Mouse (Mus musculus) liver, embryonic 15.5 days (tissue): ENCODE results near the gene Tgif2. TPM values are rescaled to one million over a fixed set of nuclear protein-coding genes. Genes with fewer than 3 reads are reported as not detected.
"Not testable (repeated sequence)": the region's sequence is repeated elsewhere in the genome, so short reads cannot be mapped to it uniquely, and the experiment has no call there.

ENCODE experiments used
- ATAC-seq: fragments of 200-750 bp; cut with Nextera tagmentation; 2 replicates; pipeline ENCODE4 v1.8.0; 2017; ENCODE audit warnings: moderate number of reproducible peaks, mild to moderate bottlenecking, moderate library complexity; ENCODE audit not compliant: insufficient read depth
- H3K27ac ChIP-seq: fragments of 300-500 bp; sonication (generic); replicated peaks from 2 replicates; pipeline ENCODE4 v1.5.1; 2015; ENCODE audit warnings: mild to moderate bottlenecking, inconsistent platforms
- H3K27me3 ChIP-seq: fragments of 300-500 bp; sonication (generic); 2 replicates; pipeline ENCODE4 v1.6.1; 2015; ENCODE audit warnings: mild to moderate bottlenecking, inconsistent platforms
- H3K36me3 ChIP-seq: fragments of 300-500 bp; sonication (generic); replicated peaks from 2 replicates; pipeline ENCODE4 v1.6.1; 2015; ENCODE audit warnings: moderate library complexity, mild to moderate bottlenecking, inconsistent platforms
- H3K4me1 ChIP-seq: fragments of 300-500 bp; sonication (generic); replicated peaks from 2 replicates; pipeline ENCODE4 v1.6.1; 2015; ENCODE audit warnings: inconsistent platforms
- H3K4me2 ChIP-seq: fragments of 300-500 bp; sonication (generic); 2 replicates; pipeline ENCODE4 v1.6.1; 2015; ENCODE audit warnings: moderate library complexity, mild to moderate bottlenecking, inconsistent platforms
- H3K4me3 ChIP-seq: fragments of 300-500 bp; sonication (generic); replicated peaks from 2 replicates; pipeline ENCODE4 v1.5.1; 2015; ENCODE audit warnings: mild to moderate bottlenecking, inconsistent platforms
- H3K9ac ChIP-seq: fragments of 300-500 bp; sonication (generic); 2 replicates; pipeline ENCODE4 v1.6.1; 2015; ENCODE audit warnings: moderate library complexity, mild to moderate bottlenecking, inconsistent platforms
- H3K9me3 ChIP-seq: fragments of 300-500 bp; sonication (generic); replicated peaks from 2 replicates; pipeline ENCODE4 v1.6.1; 2016; ENCODE audit warnings: inconsistent platforms
- WGBS: fragments of 180-500 bp; shearing (Covaris S2); methylation state at CpG from one replicate; pipeline ENCODE4 v1.1.7; 2015; ENCODE audit warnings: mixed read lengths; ENCODE audit not compliant: insufficient replicate concordance; 5-methylcytosine and 5-hydroxymethylcytosine counted together
- polyA plus RNA-seq: library from polyadenylated mRNA; unstranded; fragments of >200 nt; fragmentation: Nextera tagmentation; extraction: Ambion mirVana; gene quantifications from 2 replicates; pipeline ENCODE4 v1.2.1, GENCODE M21; 2015

Tgif2 gene
- 6.3 and 6.6 TPM in 2 replicates for polyA plus RNA-seq

DNA sequence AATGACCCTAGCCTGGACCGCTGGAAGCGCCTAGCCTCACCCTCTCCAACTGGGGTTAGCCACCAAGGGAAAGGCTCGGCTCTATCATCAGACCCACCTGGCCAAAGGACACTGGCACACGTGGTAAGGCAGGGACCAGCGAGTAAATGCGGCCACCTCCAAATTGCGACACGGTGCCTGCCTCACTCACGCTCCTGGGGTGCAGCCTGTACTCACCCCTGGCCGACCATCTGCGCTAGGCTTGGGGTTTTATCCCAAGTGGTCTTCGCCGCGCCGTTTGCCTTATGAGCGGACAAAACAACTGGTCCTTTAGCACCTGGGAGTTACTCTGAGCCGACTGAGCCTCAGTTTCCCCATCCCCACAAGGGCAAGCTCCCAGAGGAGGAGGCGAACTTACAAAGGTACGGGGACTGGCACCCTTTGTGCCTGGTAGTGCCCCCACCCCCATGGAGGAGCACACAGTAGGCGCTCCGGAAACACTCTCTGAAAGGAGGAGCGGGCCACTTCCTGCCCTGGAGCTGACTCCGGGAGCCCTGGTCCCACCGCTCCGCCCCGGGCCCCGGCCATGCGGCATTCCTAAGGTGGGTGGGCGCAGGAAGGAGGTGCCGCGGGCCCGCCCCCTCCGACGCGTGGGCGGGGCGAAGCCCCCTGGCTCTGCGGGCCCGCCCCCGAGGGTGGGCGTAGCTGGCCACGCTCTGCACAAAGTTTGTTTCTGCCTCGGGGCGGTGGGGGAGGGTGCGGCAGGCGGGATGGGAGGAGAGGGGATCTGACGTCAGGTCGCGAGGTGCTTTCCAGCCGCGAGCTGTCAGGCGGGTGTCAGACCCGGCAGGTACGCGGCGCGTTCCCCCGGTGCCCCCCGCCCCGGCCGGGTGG lies at the start of gene Tgif2:
Tgif2 (plus strand) TSS at position 689 of the 873 bp plus-strand sequence.
- ATAC-seq = peak; percentile 74
- Histone ChIP-seq H3K27me3 (no peaks in the 10 kb centered on the region; the same call in 1 of the 2 replicates), H3K4me2 (peak within 1 kb of the TSS; percentile 96), H3K4me1 (peaks cover 48% of the 10 kb centered on the region), H3K27ac (peak within 1 kb of the TSS; percentile 67), H3K9ac (peak within 1 kb of the TSS; percentile 62), H3K4me3 (peak within 1 kb of the TSS; percentile 72), H3K9me3 (no peaks in the 10 kb centered on the region), H3K36me3 (no peaks in the 10 kb centered on the region)
- 3% methylated on average over 61 of the region's 61 CpGs for WGBS

DNA sequence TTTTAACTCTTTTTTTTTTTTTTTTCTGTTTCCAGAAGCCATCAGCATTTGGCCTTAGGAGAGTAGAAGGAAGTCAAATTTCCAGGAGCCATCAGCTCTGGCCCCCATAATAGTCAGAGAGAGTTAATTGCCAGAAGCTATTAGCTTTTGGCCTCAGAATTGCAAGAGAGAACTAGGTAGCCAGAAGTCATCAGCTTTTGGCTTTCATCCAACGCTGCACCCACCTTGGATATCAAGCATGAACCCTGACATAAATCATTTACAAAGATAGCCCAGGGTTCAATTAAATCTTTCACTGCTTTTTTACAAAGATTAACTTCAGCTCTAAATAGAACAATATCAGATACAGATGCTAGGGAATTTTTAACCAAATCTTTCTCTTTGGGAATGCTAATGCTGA lies 41.3 kb upstream of the Tgif2 start:
- no peak overlapping the region for H3K27ac ChIP-seq
- peaks cover 10% of the 10 kb centered on the region for H3K4me1 ChIP-seq
- 83% methylated on average over 1 of the region's 1 CpGs for WGBS
- H3K27me3 ChIP-seq = no peaks in the 10 kb centered on the region
- no peak overlapping the region for H3K4me2 ChIP-seq
- H3K9me3 ChIP-seq = 0 out of 2 replicates have a peak, but pooled peaks cover 6% of the 10 kb centered on the region
- ATAC-seq = no peak
- no peaks in the 10 kb centered on the region for H3K36me3 ChIP-seq
- H3K9ac ChIP-seq = no peak overlapping the region
- H3K4me3 ChIP-seq = no peak overlapping the region

DNA sequence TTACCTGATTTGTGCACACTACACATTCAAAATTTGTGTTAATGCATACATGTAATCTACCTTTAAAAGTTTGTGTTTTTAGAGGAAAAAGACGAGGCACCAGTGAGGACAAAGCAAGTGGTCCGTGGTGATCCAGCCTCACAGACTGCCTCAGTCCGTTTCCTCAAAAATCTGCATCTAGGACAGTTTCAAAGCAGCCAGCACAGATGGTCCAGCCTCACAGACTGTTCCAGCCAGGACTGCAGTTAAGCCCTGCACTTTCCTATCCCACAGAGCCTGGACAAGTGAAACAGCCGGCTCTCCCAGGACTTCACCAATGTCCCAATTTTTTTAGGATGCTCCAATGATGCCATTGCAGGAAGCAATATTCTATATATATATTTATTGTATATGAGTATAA lies 38.8 kb upstream of the Tgif2 start:
- no peaks in the 10 kb centered on the region for H3K27me3 ChIP-seq
- 0 out of 2 replicates have a peak, but pooled peaks cover 6% of the 10 kb centered on the region for H3K9me3 ChIP-seq
- H3K9ac ChIP-seq = no peak overlapping the region
- WGBS = 63% methylated on average over 4 of the region's 4 CpGs
- H3K4me3 ChIP-seq = no peak overlapping the region
- peaks cover 13% of the 10 kb centered on the region for H3K4me1 ChIP-seq
- no peaks in the 10 kb centered on the region for H3K36me3 ChIP-seq
- ATAC-seq = no peak
- H3K4me2 ChIP-seq = no peak overlapping the region
- H3K27ac ChIP-seq = no peak overlapping the region

GRCm38 (mm10) chr2:156802116-156802515 lies 37.7 kb upstream of the Tgif2 start:
- H3K36me3 ChIP-seq, H3K9me3 ChIP-seq, H3K27ac ChIP-seq, H3K4me3 ChIP-seq, H3K4me2 ChIP-seq, H3K9ac ChIP-seq, ATAC-seq, H3K27me3 ChIP-seq: not testable (repeated sequence)
- WGBS = 34% methylated on average over 9 of the region's 9 CpGs
- H3K4me1 ChIP-seq = peaks cover 13% of the 10 kb centered on the region

DNA sequence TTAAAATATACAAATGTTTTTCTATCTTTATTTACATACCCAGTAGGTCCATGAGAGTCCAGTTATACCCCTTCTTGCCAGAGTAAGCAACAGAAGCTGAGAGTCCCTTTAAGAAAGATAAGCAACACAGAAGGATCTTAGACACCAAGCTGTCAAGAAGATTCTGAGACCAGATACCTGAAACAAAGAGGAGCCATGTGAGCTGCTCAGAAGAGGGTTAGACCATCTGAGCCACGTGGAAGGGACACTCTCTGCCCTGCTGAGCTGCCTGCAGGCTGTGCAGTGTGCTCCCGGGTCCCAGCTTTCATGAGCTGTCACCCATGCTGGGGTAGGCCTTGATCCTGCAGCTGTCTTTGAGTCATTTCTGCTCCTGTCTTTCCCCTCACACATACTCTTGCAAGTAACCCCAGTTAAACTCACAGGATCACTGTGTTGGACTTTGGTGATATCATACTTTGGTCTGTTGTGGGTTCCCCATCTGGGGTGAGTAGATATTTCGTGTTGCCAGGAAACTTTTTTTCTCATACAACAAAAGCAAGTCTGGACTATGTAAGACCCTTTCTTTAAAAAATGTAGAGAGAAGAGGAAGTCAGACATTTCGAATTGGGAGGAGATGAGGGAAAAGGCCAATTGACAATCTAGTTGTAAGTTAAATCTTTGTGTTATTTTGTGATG lies 36.0 kb upstream of the Tgif2 start:
- Histone ChIP-seq H3K36me3 (no peaks in the 10 kb centered on the region), H3K4me2 (no peak overlapping the region), H3K4me1 (peaks cover 13% of the 10 kb centered on the region), H3K27ac (no peak overlapping the region), H3K27me3 (no peaks in the 10 kb centered on the region), H3K4me3 (no peak overlapping the region), H3K9ac (no peak overlapping the region), H3K9me3 (no peaks in the 10 kb centered on the region)
- WGBS = 23% methylated on average over 4 of the region's 4 CpGs
- ATAC-seq = no peak

DNA sequence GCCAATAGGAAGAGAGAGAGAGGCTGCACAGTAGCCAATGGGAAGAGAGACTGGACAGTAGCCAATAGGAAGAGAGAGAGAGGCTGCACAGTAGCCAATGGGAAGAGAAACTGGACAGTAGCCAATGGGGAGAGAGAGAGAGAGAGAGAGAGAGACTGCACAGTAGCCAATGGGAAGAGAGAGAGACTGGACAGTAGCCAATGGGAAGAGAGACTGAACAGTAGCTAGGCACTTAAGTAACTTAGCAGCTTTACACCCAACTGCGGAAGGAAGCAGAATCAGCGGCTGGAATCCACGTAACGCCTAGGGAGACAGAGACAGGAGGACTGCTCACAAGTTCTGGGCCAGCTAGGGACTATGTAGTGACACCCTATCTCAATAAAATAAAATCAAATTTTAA lies 35.2 kb upstream of the Tgif2 start:
- Histone ChIP-seq H3K9ac (no peak overlapping the region), H3K4me2 (no peak overlapping the region), H3K36me3 (no peaks in the 10 kb centered on the region), H3K27ac (no peak overlapping the region), H3K9me3 (no peaks in the 10 kb centered on the region), H3K4me3 (no peak overlapping the region), H3K4me1 (peaks cover 13% of the 10 kb centered on the region), H3K27me3 (no peaks in the 10 kb centered on the region)
- 92% methylated on average over 4 of the region's 4 CpGs for WGBS
- ATAC-seq = no peak

DNA sequence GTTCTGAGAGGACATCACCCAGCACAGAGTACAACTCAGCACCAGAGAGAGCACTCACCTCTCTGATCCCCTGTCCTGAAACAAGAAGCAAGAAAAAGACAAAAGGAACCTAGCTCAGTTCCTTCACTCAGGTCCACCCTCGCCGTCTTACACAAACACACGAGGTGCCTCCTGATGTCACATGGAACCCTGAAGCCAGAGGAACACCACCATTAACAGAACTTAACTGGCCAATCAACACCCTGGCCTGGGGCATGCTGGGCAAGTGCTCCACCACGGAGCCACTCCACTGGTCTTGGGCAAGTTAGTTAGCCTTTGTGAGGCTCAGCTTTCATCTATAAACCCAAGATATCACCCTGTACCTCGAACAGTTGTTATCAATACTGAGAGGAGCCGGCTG lies 32.9 kb upstream of the Tgif2 start:
- no peak overlapping the region for H3K4me3 ChIP-seq
- no peak for ATAC-seq
- H3K4me1 ChIP-seq = peaks cover 13% of the 10 kb centered on the region
- WGBS = 47% methylated on average over 6 of the region's 6 CpGs
- H3K36me3 ChIP-seq = no peaks in the 10 kb centered on the region
- no peak overlapping the region for H3K9ac ChIP-seq
- H3K4me2 ChIP-seq = no peak overlapping the region
- H3K9me3 ChIP-seq = no peaks in the 10 kb centered on the region
- no peak overlapping the region for H3K27ac ChIP-seq
- no peaks in the 10 kb centered on the region for H3K27me3 ChIP-seq

- no peak overlapping the region for H3K27ac ChIP-seq
Observed at GRCm38 (mm10) chr2:156809579-156809978, 30.2 kb upstream of the Tgif2 start.

GRCm38 (mm10) chr2:156810716-156811115 lies 29.1 kb upstream of the Tgif2 start:
- no peak for ATAC-seq
- 0 out of 2 replicates have a peak, but pooled peaks cover 4% of the 10 kb centered on the region for H3K27me3 ChIP-seq
- 85% methylated on average over 10 of the region's 10 CpGs for WGBS

More at GRCm38 (mm10) chr2:156809579-156809978, 30.2 kb upstream of the Tgif2 start:
- Histone ChIP-seq H3K4me2 (no peak overlapping the region), H3K9me3 (no peaks in the 10 kb centered on the region), H3K4me3 (no peak overlapping the region), H3K36me3 (no peaks in the 10 kb centered on the region), H3K4me1 (no peaks in the 10 kb centered on the region), H3K9ac (no peak overlapping the region), H3K27me3 (no peaks in the 10 kb centered on the region)
- 10% methylated on average over 2 of the region's 2 CpGs for WGBS
- no peak for ATAC-seq

DNA sequence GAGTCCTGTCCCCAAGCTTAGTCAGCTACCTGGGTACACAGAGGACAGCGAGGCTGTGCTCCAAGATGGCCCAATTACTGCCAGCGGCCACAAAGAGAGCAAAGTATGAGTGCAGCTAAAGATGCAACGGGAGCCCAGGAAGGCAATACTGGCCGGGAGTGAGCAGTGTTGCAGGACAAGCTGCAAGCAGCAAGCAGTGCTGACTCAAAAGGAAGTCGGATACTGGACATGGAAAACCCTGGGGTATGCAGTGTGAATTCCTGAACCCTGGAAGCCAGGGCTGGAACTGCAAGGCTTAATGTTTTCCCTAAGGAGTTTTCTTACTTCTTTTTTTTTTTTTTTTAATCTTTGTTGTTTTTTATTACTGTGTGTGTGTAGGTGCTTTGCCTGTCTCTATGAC lies 28.3 kb upstream of the Tgif2 start:
- H3K4me1 ChIP-seq = no peaks in the 10 kb centered on the region
- H3K27me3 ChIP-seq = 0 out of 2 replicates have a peak, but pooled peaks cover 4% of the 10 kb centered on the region
- no peak overlapping the region for H3K9ac ChIP-seq
- ATAC-seq = no peak
- 66% methylated on average over 5 of the region's 5 CpGs for WGBS
- no peak overlapping the region for H3K27ac ChIP-seq
- no peak overlapping the region for H3K4me2 ChIP-seq
- H3K9me3 ChIP-seq = no peaks in the 10 kb centered on the region
- H3K36me3 ChIP-seq = no peaks in the 10 kb centered on the region
- H3K4me3 ChIP-seq = no peak overlapping the region

More at GRCm38 (mm10) chr2:156810716-156811115, 29.1 kb upstream of the Tgif2 start:
- no peaks in the 10 kb centered on the region for H3K36me3 ChIP-seq
- no peak overlapping the region for H3K27ac ChIP-seq
- no peak overlapping the region for H3K4me2 ChIP-seq
- H3K9me3 ChIP-seq = no peaks in the 10 kb centered on the region
- H3K9ac ChIP-seq = no peak overlapping the region
- H3K4me3 ChIP-seq = no peak overlapping the region
- H3K4me1 ChIP-seq = no peaks in the 10 kb centered on the region

DNA sequence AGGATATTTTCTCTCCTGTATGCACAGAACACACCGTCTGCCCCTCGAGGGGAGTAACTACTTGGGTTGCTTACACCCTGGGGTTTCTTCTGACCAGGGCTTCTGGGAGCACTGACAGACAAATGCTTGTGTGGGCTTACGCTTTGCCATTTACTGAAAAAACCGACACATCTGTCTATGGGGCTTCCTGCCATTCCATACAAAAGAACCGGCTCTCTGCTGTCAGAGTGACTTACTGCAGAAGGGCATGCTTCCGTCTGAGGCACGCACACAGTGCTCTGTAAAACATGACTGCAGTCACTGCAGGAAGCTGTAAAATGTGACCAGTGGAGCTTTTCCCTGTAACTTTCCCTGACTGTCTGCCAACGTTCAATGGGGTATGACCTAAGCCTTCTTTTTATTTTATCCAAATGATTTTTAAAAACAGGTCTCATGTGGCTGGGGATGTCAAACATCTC lies 25.4 kb upstream of the Tgif2 start:
- no peak overlapping the region for H3K27ac ChIP-seq
- no peak overlapping the region for H3K9ac ChIP-seq
- H3K36me3 ChIP-seq = no peaks in the 10 kb centered on the region
- H3K9me3 ChIP-seq = no peaks in the 10 kb centered on the region
- no peak for ATAC-seq
- H3K4me3 ChIP-seq = no peak overlapping the region
- no peak overlapping the region for H3K4me2 ChIP-seq
- H3K27me3 ChIP-seq = 0 out of 2 replicates have a peak, but pooled peaks cover 4% of the 10 kb centered on the region
- WGBS = 27% methylated on average over 8 of the region's 8 CpGs
- no peaks in the 10 kb centered on the region for H3K4me1 ChIP-seq
